Mouse (Mus musculus) hindbrain, embryonic 15.5 days (tissue): ENCODE measurements around the gene Trim21. TPM values are rescaled to one million over a fixed set of nuclear protein-coding genes. Genes with fewer than 3 reads are reported as not detected.

Source experiments
- polyA plus RNA-seq: library from polyadenylated mRNA; unstranded; fragments of >200 nt; fragmentation: Nextera tagmentation; extraction: Ambion mirVana; gene quantifications from 2 replicates; pipeline ENCODE4 v1.2.1, GENCODE M21; 2015

Gene Trim21
- polyA plus RNA-seq, 1 experiment from 2014 or later, result 0.25 TPM

Other genes with a start within 250 kb of the Trim21 start
- gene Rrm1, start 123.8 kb downstream of the Trim21 start, polyA plus RNA-seq, result 51.4 and 61.4 TPM in 2 replicates
- 0.34 and 0.52 TPM in 2 replicates for gene Olfr543, start 83.8 kb downstream of the Trim21 start, polyA plus RNA-seq
- gene Olfr544, start 77.2 kb downstream of the Trim21 start, polyA plus RNA-seq, result 0.16 and 0.18 TPM in 2 replicates
- 0.13 and 0.25 TPM in 2 replicates for gene Olfr545, start 65.9 kb downstream of the Trim21 start, polyA plus RNA-seq
- gene Olfr547, start 30.7 kb downstream of the Trim21 start, polyA plus RNA-seq, result not detected in 2 replicates
- gene Olfr548-ps1, start 24.6 kb downstream of the Trim21 start, polyA plus RNA-seq, result not detected in 2 replicates
- not detected in 2 replicates for gene Olfr549, start 15.6 kb downstream of the Trim21 start, polyA plus RNA-seq
- gene Olfr550, start 6.0 kb upstream of the Trim21 start, polyA plus RNA-seq, result not detected in 2 replicates
- not detected in 2 replicates for gene Olfr551, start 26.4 kb upstream of the Trim21 start, polyA plus RNA-seq
- gene Olfr552, start 32.3 kb upstream of the Trim21 start, polyA plus RNA-seq, result 0.04 TPM in 1 of 2 replicates, not detected in the other
- not detected in 2 replicates for gene Olfr553, start 52.7 kb upstream of the Trim21 start, polyA plus RNA-seq
- gene Olfr554, start 72.9 kb upstream of the Trim21 start, polyA plus RNA-seq, result not detected in 2 replicates
- not detected in 2 replicates for gene Olfr555, start 93.3 kb upstream of the Trim21 start, polyA plus RNA-seq
- gene Olfr556, start 99.4 kb upstream of the Trim21 start, polyA plus RNA-seq, result not detected in 2 replicates
- gene Trim68, start 121.8 kb upstream of the Trim21 start, polyA plus RNA-seq, result 6.5 and 7.0 TPM in 2 replicates
- gene Olfr557, start 130.4 kb upstream of the Trim21 start, polyA plus RNA-seq, result not detected in 2 replicates
- 0.13 and 0.14 TPM in 2 replicates for gene Olfr558, start 136.7 kb upstream of the Trim21 start, polyA plus RNA-seq
- not detected in 2 replicates for gene Olfr33, start 153.6 kb upstream of the Trim21 start, polyA plus RNA-seq
- gene Olfr559, start 162.0 kb upstream of the Trim21 start, polyA plus RNA-seq, result not detected in 2 replicates
- not detected in 2 replicates for gene Olfr560, start 193.9 kb upstream of the Trim21 start, polyA plus RNA-seq
- 0.12 TPM in 1 of 2 replicates, not detected in the other for gene Olfr78, start 194.0 kb upstream of the Trim21 start, polyA plus RNA-seq
- gene Olfr561, start 205.7 kb upstream of the Trim21 start, polyA plus RNA-seq, result not detected in 2 replicates
- not detected in 2 replicates for gene Olfr564, start 238.0 kb upstream of the Trim21 start, polyA plus RNA-seq